Comparison of ENCODE assay signal across 8 mouse cellular contexts in genomic region chr14:27114362-27115274, GRCm38 (mm10). TPM values are rescaled to one million over a fixed set of nuclear protein-coding genes. Genes with fewer than 3 reads are reported as not detected.
DNase-seq lines count a peak whose midpoint lies in the region; ATAC-seq lines count a peak whose summit lies in the region.

Gene Arhgef3 (plus strand): TSS chr14:27114899.

- no peak for ATAC-seq in cerebellum, adult (ENCODE audit: insufficient number of reproducible peaks, low FRiP score, low TSS enrichment)
- ATAC-seq in granulocyte monocyte progenitor cell, adult 5-6 weeks (replicated peaks; ENCODE audit: poor library complexity, severe bottlenecking) = peak; percentile 63
- peak; percentile 92 for ATAC-seq in intestine, embryonic 16.5 days
- peak; percentile 75 for ATAC-seq in limb, embryonic 15.5 days (ENCODE audit: insufficient number of reproducible peaks, low FRiP score, low TSS enrichment, low read depth)
- ATAC-seq in midbrain, embryonic 15.5 days (replicated peaks) = peak; percentile 52

- H3K9ac ChIP-seq in intestine, embryonic 16.5 days (ENCODE audit: low read depth, low read length) = peak within 1 kb of the TSS; percentile 75
- H3K9ac ChIP-seq in limb, embryonic 15.5 days = peak within 1 kb of the TSS; percentile 53
- H3K9ac ChIP-seq in midbrain, embryonic 15.5 days = peak within 1 kb of the TSS; percentile 28

- 1% methylated on average over 57 of the region's 58 CpGs for WGBS in intestine, embryonic 16.5 days
- under 1% methylated on average over 54 of the region's 58 CpGs for WGBS in limb, embryonic 15.5 days
- under 1% methylated on average over 57 of the region's 58 CpGs for WGBS in midbrain, embryonic 15.5 days

- peak; percentile 6 for DNase-seq in cerebellum, adult 11-12 months
- peak; percentile 15 to 37 for DNase-seq in cerebellum, postnatal 36 days
- DNase-seq in thymus, adult 18-20 months = peak; percentile 15 to 16

- peak within 1 kb of the TSS; percentile 97 for H3K4me2 ChIP-seq in intestine, embryonic 16.5 days (ENCODE audit: low read depth, low read length)
- H3K4me2 ChIP-seq in limb, embryonic 15.5 days = peak within 1 kb of the TSS; percentile 98
- H3K4me2 ChIP-seq in midbrain, embryonic 15.5 days = peak within 1 kb of the TSS; percentile 98

- 0 out of 2 replicates have a peak, but pooled peaks cover 2% of the 10 kb centered on the region for H3K27me3 ChIP-seq in intestine, embryonic 16.5 days (replicated peaks; ENCODE audit: control insufficient read depth, insufficient read depth, low read length)
- H3K27me3 ChIP-seq in limb, embryonic 15.5 days = peaks cover 14% of the 10 kb centered on the region; the same call in 1 of the 2 replicates
- peaks cover 33% of the 10 kb centered on the region for H3K27me3 ChIP-seq in midbrain, embryonic 15.5 days (replicated peaks)

- H3K27ac ChIP-seq in intestine, embryonic 16.5 days (ENCODE audit: low read length) = no peak within 1 kb of the TSS
- 0 out of 2 replicates have a peak within 1 kb of the TSS, but pooled peaks have one; percentile 7 for H3K27ac ChIP-seq in limb, embryonic 15.5 days
- no peak within 1 kb of the TSS for H3K27ac ChIP-seq in midbrain, embryonic 15.5 days

- H3K4me1 ChIP-seq in intestine, embryonic 16.5 days (ENCODE audit: control insufficient read depth, insufficient read depth, low read length) = no peaks in the 10 kb centered on the region
- H3K4me1 ChIP-seq in limb, embryonic 15.5 days = peaks cover 15% of the 10 kb centered on the region
- peaks cover 12% of the 10 kb centered on the region for H3K4me1 ChIP-seq in midbrain, embryonic 15.5 days

- no peaks in the 10 kb centered on the region for H3K9me3 ChIP-seq in intestine, embryonic 16.5 days (ENCODE audit: control insufficient read depth, low read length)
- no peaks in the 10 kb centered on the region for H3K9me3 ChIP-seq in limb, embryonic 15.5 days
- no peaks in the 10 kb centered on the region for H3K9me3 ChIP-seq in midbrain, embryonic 15.5 days

- H3K4me3 ChIP-seq in intestine, embryonic 16.5 days (ENCODE audit: low read length) = peak within 1 kb of the TSS; percentile 66
- H3K4me3 ChIP-seq in limb, embryonic 15.5 days = peak within 1 kb of the TSS; percentile 62
- H3K4me3 ChIP-seq in midbrain, embryonic 15.5 days = peak within 1 kb of the TSS; percentile 47

- H3K36me3 ChIP-seq in intestine, embryonic 16.5 days (ENCODE audit: control insufficient read depth, insufficient read depth, low read length) = no peaks in the 10 kb centered on the region
- no peaks in the 10 kb centered on the region for H3K36me3 ChIP-seq in limb, embryonic 15.5 days
- no peaks in the 10 kb centered on the region for H3K36me3 ChIP-seq in midbrain, embryonic 15.5 days (replicated peaks)

RNA-seq across cellular contexts. Expression of gene Arhgef3, which starts in this region (rescaled TPM):
- 14.5 and 14.7 TPM in 2 replicates for total RNA-seq in granulocyte monocyte progenitor cell, adult 5-6 weeks (2014; fragmentation: Nextera tagmentation)
- total RNA-seq in granulocyte monocyte progenitor cell, adult 5-6 weeks (2017) = 13.8 and 20.3 TPM in 2 replicates
- 12.0 and 13.0 TPM in 2 replicates for polyA plus RNA-seq in intestine, embryonic 16.5 days (2015; fragmentation: Nextera tagmentation; extraction: Ambion mirVana)
- polyA plus RNA-seq in limb, embryonic 15.5 days (2015; fragmentation: Nextera tagmentation; extraction: Ambion mirVana) = 19.7 and 19.9 TPM in 2 replicates
- polyA plus RNA-seq in midbrain, embryonic 15.5 days (2015; fragmentation: Nextera tagmentation; extraction: Ambion mirVana) = 6.3 and 6.8 TPM in 2 replicates
